Mouse (Mus musculus) megakaryocyte progenitor cell, adult 5-6 weeks (primary cell): ENCODE data around the gene Stx16. TPM values are rescaled to one million over a fixed set of nuclear protein-coding genes. Genes with fewer than 3 reads are reported as not detected.
A peak's percentile ranks its signal among the peaks of the same experiment; 100 is the strongest.

Experiments used
- ATAC-seq: replicated peaks from 2 replicates; pipeline ENCODE4 v1.8.0; 2016; ENCODE audit warnings: mild to moderate bottlenecking, moderate TSS enrichment, inconsistent platforms; ENCODE audit not compliant: poor library complexity
- total RNA-seq, 2 experiments: library from RNA; stranded (forward) in 1 of 2; stranded (reverse) in 1 of 2; fragments of 157-497, 149-512 nt in 1 of 2; fragments of 200-1000 nt in 1 of 2; gene quantifications; 2 replicates each; pipeline versions ENCODE4 v1.2.3 to v1.2.4; 2015 to 2017

The Stx16 gene
- total RNA-seq, 2 experiments from 2014 or later: 19.8 to 29.2 TPM

DNA sequence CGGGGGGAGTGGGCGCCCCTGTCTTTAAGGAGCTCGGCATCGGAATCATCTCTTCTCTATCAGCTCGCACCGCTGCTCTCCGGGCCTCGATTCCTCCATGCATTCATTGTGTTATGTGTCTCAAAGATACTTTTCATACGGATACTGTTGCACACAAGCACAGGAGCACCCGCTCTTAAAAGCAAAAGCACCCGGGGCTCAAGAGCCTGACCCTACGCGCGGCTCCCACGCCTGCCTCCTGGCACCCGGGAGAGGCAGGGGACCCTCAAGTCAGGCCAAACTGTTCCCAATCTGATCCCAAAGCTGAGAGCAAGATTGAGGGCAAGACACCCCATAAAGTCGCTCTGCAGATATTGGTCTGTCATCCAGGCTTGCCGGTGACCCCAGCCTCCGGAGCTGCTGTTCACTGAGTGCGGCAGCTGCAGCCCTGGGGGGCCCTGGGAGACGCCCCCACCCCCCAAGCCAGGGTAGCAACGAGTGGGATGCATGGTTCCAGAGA is 987 bp upstream of the Stx16 start:
- no peak for ATAC-seq

DNA sequence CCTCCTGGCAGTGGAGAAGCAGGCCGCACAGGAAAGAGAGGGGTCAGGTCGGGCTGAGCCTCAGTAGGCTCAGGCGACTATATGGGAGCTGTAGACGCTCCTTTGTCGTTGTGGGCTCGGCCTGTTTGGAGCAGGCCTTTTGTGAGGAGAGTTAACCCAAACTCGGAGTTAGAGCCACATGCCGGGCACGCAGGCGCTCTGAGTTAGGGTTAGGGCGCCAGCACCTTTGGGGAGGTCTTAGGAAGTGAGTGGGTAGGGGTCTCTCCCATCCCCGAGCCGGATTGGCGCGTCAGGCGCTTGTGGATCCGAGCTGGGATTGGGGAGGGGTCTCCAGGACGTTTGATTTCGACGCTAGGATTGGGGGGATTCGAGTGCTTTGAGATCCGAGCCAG is 321 bp downstream of the Stx16 start:
- peak; percentile 37 for ATAC-seq

DNA sequence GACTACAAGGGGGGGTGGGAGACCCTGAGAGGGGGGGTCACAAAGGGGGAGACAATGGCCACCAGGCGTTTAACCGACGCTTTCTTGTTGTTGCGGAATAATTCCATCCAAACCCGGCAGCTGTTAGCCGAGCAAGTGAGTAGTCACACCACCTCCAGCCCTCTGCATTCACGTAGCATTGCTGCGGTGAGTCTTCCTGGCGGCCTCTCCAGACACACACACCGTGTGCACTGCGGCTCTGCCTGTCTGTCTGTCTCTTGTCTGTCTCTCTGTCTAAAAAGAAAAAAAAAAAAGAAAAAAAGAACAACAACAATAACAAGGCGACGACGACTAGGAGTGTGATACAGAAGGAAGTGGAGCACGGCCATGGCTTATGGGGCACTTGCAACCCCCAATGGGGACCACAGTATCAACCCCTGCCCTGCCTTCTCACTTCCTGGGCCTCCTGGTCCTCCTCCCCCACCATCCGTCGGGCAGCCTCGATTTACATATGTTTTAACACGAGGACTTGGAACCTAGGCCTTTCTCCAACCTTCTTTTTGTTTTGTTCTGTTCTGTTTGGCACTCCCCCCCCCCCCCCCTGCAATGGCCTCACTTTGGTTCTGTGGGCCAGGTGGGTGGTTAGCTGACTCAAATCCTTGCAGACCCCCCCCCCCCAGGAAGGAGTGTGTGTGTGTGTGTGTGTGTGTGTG is 1.0 kb downstream of the Stx16 start:
- peak; percentile 49 for ATAC-seq

DNA sequence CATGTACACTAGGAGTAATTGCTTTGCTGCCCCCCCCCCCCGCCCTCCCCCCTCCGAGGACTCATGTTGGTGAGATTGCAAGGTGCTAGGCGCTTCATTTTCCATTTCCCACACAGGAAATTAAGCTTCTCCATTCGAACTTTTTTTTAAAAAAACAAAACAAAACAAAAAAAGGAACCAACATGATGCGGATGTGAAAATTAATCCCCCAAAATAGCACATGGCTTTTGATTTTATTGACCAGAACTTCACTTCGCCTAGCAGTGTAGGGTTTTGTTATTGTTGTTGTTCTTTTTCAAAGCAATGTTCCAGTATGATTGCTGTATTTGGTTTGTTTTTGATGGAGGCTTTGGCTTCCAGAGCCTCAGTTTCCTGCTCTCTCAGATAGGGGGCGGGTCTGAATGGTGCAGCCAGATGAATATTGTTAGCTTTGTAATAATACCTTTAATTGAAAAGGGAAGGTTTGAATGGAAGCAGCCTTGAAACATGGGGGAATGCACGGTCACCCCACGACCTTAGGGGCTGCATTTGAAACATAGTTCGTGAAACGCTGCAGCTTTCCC is 1.7 kb downstream of the Stx16 start:
- ATAC-seq: 0 out of 2 replicates have a peak, but pooled peaks have one; percentile 1

DNA sequence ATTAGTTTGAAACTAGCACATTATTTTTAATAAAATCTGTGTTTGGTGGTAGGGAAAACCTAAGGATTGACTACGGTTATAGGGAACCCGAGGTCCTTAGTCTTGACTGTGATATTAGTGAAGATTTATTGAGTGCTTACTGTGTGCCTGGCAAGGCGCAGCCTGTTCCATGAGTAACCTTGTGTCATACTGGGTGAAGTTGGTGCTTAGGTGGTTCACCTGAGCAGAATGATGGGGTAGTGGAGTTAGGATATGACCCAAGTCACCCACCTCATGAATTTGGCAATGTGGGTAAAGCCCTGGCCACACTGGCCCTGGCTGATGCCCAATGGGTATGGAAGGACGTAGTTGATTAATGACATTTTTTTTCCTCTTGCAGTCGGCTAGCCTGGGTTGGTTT is 5.7 kb downstream of the Stx16 start:
- no peak for ATAC-seq

DNA sequence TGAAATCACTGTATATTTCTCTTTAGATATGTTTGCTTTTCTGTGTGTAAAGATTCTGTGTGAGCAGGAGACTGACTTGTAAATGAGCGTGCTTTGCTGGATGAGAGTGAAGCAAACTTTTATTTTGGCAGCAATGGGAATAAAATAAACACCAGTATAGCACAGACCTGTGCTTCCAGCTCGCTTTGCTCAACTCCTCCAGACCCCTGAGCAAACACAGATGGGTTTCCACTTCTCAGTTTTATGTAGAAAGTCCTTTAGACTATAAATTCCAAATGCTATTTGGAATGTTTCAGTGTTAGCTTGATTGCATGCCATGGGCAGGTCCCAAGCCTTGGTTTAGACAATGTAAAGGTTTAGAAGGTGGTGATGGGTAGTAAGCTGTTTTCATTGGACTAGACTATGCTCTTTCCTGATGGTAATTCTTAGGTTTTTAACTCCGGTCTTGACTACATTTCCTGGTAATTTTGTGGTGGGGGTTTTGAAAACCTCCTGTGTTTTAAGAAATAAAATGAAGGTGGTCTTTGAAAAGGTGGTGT is 6.3 kb downstream of the Stx16 start:
- no peak for ATAC-seq

DNA sequence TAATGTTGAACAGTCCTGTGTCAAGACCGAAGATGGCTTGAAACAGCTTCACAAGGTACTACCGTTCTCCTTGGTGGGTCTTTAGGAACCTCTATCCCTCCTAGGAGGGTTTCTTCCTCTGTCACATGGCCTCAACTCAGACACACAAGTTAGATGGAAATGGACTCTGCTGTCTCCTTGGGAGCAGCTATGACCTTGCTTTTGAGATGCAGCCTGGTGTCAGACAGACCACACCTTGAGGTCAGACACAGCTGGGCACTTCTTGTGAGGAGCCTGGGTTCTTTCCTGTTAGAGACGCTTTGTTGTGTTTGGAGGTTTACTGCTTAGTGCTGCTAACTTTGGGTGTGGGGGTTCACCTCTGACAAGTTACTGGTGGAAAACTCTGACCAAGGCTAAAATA is 19.0 kb downstream of the Stx16 start:
- no peak for ATAC-seq

DNA sequence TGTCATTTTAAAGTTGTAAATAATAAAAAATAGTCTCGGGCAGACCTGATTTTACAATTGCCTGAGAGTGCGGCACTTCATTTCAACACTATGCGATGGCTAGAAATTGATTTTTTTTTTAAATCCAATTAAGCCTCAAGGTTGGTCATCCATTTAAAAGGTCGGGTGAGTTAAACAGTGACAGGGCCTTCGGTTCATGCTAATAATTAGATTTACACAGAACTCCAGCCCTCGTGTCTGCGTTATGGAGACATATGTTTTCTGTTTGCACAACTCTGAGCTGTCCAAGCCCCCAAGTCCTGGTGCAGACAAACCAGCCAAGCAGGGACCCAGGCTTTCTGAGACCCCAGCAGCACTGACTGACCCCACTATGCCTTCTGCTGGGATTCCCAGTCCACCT is 26.3 kb downstream of the Stx16 start:
- ATAC-seq: no peak

DNA sequence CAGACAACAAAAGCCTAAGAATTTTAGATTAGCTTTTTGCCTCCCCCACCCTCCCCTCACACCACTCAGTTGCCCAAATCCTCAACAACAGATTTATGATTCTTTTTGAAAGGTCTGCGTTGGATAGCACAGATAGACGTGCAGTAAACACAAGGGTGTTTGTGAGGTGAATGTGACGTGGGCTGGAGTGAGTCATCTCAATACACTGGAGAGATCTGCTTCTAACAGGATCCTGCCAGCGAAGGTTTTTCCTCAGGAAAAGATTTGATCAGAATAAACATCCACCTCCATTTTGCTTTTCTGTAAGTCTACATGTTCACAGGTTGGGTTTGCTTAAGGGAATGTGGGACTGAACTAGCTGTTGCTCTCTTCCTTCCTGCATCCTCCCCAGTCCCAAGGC is 27.4 kb downstream of the Stx16 start:
- no peak for ATAC-seq

DNA sequence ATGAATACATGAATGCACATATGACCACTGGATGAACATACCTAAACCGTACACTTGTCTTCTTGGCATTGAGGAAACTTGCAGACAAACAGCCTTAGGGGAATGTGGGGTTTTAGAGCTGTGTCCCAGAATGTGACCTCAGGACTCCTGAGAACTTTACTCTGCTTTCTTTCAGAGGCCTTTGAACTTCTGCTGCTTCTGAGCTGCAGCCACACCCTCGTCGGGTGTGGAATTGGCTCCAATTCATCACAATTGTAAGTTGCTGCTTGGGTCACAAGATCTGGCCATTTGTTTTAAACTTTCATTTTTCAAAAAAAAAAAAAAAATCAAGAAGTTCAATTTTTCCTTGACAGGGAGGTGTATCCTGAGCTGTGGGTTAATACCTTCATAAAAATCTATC is 31.3 kb downstream of the Stx16 start:
- no peak for ATAC-seq

DNA sequence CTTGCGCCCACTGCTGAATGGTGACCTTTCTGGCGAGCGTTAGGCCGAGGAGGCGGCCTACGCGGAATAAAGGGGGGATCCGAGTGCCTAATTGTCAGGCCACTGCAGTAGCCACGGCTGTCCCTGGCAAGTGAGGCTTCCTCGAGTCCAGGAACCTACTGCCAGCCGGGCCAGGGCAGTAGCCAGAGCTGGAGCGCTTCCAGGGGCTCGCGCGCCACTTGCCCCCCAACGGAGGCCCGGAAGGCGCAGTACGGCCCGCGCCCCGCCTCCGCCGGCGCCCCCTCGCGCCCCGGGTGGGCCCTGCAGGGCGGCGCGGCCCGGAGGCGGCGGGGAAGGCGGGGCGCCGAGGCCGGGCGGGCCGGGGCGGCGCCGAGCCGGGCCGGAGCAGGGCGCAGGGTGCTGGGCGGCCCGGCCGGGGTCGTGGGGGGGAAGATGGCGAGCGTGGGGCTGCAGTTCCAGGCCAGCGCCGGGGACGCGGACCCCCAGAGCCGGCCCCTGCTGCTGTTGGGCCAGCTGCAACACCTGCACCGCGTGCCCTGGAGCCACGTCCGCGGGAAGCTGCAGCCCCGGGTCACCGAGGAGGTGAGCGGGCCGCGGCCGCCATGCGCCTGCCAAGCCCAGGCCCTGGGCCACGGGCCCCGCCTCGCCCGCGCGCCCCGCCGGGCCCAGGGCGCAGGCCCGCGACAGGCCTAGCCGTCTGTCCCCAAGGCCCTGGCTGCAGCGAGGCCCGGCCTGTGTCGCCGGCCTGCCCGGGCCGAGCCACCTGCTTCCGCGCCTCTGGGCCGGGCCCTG is 34.1 kb downstream of the Stx16 start, which contains the start of gene Npepl1:
Gene Npepl1, plus strand, starts transcription at position 359 of the 792 bp plus-strand sequence.
- ATAC-seq: peak; percentile 67

DNA sequence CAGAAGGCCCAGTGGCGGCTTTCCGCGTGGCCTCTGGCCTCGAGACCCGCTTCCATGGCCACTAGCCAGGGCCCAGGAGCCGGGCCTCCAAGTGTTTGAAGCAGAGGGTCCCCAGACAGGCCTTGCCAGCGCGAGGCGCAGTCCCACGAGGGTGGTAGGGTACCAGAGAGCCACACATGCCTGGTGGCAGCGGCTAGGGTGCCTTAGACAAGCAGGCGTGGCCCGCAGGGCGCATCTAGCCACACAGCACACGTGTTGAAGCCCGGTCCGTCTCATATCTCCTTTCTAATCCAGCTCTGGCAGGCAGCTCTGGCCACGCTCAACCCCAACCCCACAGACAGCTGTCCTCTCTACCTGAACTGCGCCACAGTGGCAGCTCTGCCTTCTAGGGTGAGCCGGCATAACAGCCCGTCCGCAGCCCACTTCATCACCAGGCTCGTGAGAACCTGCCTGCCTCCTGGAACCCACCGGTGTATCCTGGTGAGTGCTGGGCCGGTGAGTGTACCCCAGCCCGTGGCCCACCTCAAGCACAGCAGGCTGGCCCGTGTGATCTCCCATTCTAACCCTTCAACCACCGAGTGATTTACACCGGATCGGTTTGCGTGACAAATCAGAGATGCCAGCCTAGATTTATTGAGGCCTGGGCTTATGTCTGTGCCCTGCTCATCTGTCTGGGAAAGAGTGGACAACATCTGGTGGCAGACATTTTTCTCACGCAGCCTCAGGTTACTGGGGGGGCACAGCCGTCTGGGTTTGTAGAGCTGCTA is 34.9 kb downstream of the Stx16 start:
- peak; percentile 73 for ATAC-seq

DNA sequence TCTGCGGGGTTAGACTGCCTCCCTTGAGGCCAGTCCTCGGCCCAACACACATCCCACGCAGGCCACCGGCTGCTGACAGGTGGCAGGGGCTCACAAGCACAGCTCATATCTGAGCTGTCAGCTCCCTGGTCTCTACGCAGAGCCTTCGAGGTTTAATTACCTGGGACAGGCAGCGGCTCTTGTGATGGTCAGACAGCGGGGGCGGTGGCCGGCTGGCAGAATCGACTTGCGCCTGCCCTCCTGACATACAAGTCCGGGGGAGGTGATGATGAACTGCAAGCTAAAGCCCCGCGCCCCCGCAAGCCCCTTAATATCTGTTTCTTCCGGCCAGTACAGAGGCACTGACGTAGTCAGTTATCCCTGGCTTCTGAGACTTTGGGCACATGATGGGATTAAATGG is 36.8 kb downstream of the Stx16 start:
- ATAC-seq: no peak

DNA sequence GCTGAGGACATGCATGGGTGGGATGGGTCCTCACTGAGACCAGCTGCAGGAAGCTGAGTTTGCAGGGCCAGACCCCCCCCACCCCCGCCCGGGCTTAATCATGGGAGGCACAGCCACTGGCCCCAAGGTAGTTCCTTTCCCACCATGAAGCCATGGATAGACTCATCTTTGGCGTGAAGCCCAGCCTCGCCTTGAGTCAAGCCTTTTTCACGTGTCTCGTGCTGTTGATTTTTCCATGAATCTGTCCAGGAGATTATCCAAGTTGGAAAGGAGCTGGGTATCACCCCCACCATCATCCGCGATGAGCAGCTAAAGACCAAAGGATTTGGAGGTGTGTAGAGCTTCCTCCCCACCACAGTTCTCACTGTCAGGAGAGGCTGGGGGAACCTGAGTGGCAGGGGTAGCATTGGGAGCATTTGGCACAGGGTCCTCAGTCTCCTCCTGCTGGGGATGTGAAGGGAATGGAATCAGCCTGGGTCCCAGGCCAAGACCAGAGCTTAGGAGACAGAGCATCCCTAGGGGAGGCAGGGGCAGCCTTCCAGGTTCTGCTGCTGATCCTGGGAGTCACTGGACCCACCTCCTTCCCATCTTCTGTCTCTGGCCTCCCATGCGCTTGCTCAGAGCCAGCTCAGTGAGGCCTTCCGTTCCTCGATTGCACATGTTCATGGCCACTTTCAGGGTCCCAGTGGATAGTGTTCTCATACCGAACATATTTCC is 38.2 kb downstream of the Stx16 start:
- ATAC-seq: no peak

DNA sequence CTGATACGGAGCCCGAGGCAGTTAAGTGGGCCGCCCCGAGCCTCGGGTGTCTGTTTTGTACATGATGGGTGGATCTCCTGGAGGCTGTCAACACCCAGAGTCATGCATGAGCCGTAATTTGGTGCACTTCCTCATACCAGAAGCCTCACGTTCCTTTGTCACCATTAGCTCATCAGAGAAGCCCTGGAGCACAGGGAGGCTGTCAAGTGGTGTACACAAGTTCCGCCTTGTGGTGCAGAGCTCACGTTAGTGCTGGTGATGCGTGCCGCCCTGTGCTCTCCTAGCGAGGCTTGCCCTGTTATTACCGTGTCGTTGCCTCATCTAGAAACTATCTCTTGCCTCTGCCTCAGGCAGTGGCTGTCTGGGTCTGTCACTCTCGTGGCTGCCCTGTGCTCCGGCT is 40.8 kb downstream of the Stx16 start:
- ATAC-seq: peak; percentile 17; the same call in 1 of the 2 replicates

DNA sequence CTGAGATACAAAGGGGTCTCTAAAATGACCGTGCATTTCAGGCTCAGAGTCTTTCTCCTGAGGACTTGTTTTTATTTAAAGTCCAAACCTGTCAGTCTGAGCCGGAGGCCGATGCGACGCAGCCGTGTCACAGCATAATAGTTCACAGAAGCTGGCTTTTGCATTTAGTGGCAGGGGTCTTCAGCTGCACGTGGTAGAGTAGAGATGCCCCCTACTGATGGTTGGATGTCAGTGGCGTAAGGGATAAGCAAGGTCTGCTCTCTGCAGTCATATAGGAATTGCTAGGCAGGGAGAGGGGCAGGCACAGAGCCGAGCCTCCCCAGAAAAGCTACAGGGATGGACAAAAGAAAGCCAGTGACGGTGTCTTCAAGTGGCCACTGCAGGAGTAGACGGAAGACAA is 42.0 kb downstream of the Stx16 start:
- ATAC-seq: no peak

DNA sequence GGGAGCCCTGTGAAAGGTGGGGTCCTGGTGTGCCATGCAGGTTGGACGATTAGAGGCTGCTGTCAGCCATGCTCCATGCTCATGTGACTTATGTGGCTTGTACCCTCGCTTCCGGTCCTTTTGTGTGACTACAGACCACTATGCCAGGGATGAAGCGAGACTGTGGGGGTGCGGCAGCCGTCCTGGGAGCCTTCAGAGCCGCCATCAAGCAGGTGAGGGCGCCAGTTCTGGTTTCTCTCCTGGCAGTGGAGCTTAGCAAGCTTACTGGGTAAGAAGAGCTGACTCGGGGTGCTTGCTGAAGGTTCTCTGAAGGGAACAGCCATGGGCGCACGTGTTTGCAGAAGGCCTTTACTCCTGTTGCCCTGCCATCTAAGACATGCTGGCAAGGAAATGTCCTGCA is 43.2 kb downstream of the Stx16 start:
- ATAC-seq: no peak

DNA sequence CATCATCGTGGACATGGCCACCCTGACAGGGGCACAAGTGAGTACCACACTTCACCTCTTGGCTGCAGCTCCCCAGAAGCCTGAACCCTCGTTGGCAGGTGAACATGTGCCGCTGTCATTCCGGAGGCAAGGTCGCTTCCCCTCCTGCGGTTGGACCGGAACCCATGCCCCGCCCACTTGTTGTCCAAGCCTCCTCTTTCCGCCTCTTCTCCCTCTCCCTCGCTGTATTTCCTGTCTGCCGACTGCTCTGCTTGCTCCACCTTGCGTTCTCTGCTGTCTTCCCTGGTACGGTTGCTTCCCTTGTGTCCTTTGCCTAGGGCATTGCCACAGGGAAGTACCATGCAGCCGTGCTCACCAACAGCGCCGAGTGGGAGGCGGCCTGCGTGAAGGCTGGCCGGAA is 44.5 kb downstream of the Stx16 start:
- ATAC-seq: 0 out of 2 replicates have a peak, but pooled peaks have one; percentile 10

DNA sequence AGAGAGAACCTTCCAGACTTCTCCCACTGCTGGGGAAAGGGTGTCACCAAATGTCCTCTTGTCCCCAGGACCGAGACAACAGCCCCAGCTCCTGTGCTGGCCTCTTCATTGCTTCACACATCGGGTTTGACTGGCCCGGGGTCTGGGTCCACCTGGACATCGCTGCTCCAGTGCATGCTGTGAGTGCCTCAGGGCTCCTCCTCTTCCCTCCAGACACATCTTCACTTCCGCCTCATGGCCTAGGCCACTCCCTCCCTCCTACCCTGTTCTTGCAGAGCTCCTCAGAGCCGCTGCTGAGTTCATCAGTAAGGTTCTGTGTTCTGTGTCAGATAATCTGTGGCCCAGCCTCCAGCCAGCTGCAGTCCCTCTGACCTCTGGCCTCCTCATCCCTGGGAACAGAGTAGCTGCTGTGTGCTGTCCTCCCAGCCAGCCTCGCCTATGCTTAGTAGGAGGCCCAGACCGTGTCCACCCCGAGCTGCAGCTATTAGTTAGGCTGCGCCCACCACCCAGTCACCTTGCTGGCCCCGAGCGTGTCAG is 45.4 kb downstream of the Stx16 start:
- ATAC-seq: no peak

DNA sequence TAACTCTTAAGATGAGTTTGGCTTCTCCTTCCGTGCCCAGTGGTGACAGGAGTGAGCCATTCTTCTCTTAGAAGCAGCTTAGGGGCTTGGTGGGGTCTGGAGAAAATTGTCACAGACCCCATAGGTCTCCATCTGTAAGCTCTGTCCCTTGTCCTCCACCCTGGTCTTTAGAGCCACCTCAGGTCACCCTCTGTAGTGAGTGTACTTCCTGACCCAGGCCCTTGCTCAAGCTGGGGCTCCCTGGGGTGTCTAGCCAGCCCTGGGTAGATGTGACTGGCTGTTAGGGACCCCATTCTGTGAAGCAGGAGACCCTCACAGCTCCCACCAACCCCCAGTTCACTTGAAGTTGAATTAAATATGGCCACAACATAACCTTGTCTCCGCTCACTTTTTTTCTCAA is 46.2 kb downstream of the Stx16 start:
- ATAC-seq: no peak
